ENCODE assay signal across 8 mouse cellular contexts in the genomic region with DNA sequence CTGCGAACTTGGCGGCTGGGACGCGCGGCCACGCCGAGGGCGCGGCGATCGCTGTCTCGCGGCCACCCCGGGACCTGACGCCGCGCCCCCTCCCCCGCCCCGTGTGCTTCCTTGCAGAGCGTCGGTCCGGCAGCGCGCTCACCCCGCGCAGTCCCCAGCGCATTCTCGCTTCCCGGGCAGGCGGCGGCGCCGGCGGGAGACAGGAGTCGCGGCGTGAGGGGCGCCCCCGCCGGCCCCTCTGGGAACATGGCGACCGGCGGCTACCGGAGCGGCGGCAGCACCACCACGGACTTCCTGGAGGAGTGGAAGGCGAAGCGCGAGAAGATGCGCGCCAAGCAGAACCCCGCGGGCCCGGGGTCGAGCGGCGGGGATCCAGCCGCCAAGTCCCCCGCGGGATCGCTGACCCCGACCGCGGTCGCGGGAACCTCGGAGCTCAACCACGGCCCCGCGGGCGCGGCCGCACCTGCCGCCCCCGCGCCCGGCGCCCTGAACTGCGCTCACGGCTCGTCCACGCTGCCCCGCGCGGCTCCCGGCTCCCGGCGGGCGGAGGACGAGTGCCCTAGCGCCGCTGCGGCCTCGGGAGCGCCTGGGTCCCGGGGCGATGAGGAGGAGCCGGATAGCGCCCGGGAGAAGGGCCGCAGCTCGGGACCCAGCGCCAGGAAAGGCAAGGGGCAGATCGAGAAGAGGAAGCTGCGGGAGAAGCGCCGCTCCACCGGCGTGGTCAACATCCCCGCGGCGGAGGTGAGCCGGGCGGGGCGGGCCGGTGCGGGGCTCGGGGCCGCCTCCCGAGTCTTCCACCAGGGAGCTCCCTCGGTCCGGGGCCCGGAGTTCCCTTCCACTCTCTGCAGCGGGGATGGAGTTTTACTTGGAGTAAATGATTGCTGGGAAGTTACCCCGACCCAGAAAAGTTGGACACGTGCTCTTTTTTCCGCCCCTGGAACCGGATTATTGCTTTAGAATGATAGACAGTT. TPM values are rescaled to one million over a fixed set of nuclear protein-coding genes. Genes with fewer than 3 reads are reported as not detected.
A peak's percentile ranks its signal among the peaks of the same experiment; 100 is the strongest.
DNase-seq lines count a peak whose midpoint lies in the region; ATAC-seq and TF ChIP-seq lines count a peak whose summit lies in the region.

No protein-coding gene starts in this region.

- no peak for DNase-seq in spleen, adult 2 months (ENCODE audit: low read depth in 1 of 2, low spot score in 2 of 2)
- no peak for DNase-seq in spleen, postnatal 14 days (ENCODE audit: low spot score in 2 of 2)
- peak; percentile 94 for DNase-seq in heart, adult 11 months
- peak; percentile 68 for DNase-seq in liver, embryonic 11.5 days (ENCODE audit: low spot score)
- peak; percentile 3 for DNase-seq in naive thymus-derived CD4-positive, alpha-beta T cell, adult 2 months (ENCODE audit: low read depth)
- DNase-seq in urinary bladder, adult 18-20 months (ENCODE audit: low spot score in 2 of 2): peak; percentile 45 to 63

- peak overlapping the region; percentile 64 for H3K4me2 ChIP-seq in intestine, embryonic 16.5 days (ENCODE audit: low read depth, low read length)
- H3K4me2 ChIP-seq in liver, embryonic 11.5 days: peak overlapping the region; percentile 93

- H3K4me1 ChIP-seq in spleen, adult 2 months (ENCODE audit: control insufficient read depth, insufficient read depth, insufficient read length): peaks cover 13% of the 10 kb centered on the region; the same call in 1 of the 2 replicates
- peaks cover 18% of the 10 kb centered on the region for H3K4me1 ChIP-seq in intestine, embryonic 16.5 days (ENCODE audit: control insufficient read depth, insufficient read depth, low read length)
- H3K4me1 ChIP-seq in liver, embryonic 11.5 days (replicated peaks; ENCODE audit: control insufficient read depth, insufficient read depth, low read length): no peaks in the 10 kb centered on the region; the same call in 1 of the 2 replicates

- TF ChIP-seq CTCF in spleen, adult 2 months (IDR thresholded peaks at IDR 0.05; ENCODE audit: extremely low read depth, insufficient read depth, insufficient read length, insufficient replicate concordance): no peak

- TF ChIP-seq POLR2A in spleen, adult 2 months (IDR thresholded peaks at IDR 0.05; ENCODE audit: low read depth, low read length): no peak

- no peaks in the 10 kb centered on the region for H3K36me3 ChIP-seq in spleen, adult 2 months (ENCODE audit: control insufficient read depth, insufficient read depth, low read length)
- H3K36me3 ChIP-seq in intestine, embryonic 16.5 days (ENCODE audit: control insufficient read depth, insufficient read depth, low read length): peaks cover 3% of the 10 kb centered on the region; the same call in 1 of the 2 replicates
- 0 out of 2 replicates have a peak, but pooled peaks cover 2% of the 10 kb centered on the region for H3K36me3 ChIP-seq in liver, embryonic 11.5 days (ENCODE audit: control insufficient read depth, insufficient read depth, low read length)

- H3K4me3 ChIP-seq in spleen, adult 2 months (ENCODE audit: extremely low read depth, insufficient read depth, insufficient read length): peak overlapping the region; percentile 61
- peak overlapping the region; percentile 88 for H3K4me3 ChIP-seq in intestine, embryonic 16.5 days (ENCODE audit: low read length)
- H3K4me3 ChIP-seq in liver, embryonic 11.5 days (ENCODE audit: low read depth, low read length): peak overlapping the region; percentile 79

- peak overlapping the region; percentile 86 for H3K9ac ChIP-seq in intestine, embryonic 16.5 days (ENCODE audit: low read depth, low read length)
- peak overlapping the region; percentile 82 for H3K9ac ChIP-seq in liver, embryonic 11.5 days (ENCODE audit: low read depth, low read length)

- H3K27ac ChIP-seq in spleen, adult 2 months (ENCODE audit: insufficient read depth, low read length): peak overlapping the region; percentile 9; the same call in 1 of the 2 replicates
- H3K27ac ChIP-seq in intestine, embryonic 16.5 days (ENCODE audit: low read length): peak overlapping the region; percentile 92
- peak overlapping the region; percentile 68 for H3K27ac ChIP-seq in liver, embryonic 11.5 days (ENCODE audit: low read depth, low read length)

- peaks cover 21% of the 10 kb centered on the region for H3K27me3 ChIP-seq in spleen, adult 2 months (ENCODE audit: control insufficient read depth, insufficient read depth, low read length)
- no peaks in the 10 kb centered on the region for H3K27me3 ChIP-seq in intestine, embryonic 16.5 days (replicated peaks; ENCODE audit: control insufficient read depth, insufficient read depth, low read length)
- H3K27me3 ChIP-seq in liver, embryonic 11.5 days (replicated peaks; ENCODE audit: control insufficient read depth, insufficient read depth, low read length): peaks cover 6% of the 10 kb centered on the region

- ATAC-seq in common myeloid progenitor, adult 5-6 weeks (replicated peaks; ENCODE audit: low read depth, poor library complexity, severe bottlenecking): peak; percentile 27; the same call in 1 of the 2 replicates
- peak; percentile 53 for ATAC-seq in intestine, embryonic 16.5 days
- peak; percentile 53 for ATAC-seq in liver, embryonic 11.5 days (replicated peaks; ENCODE audit: low FRiP score)

- no peaks in the 10 kb centered on the region for H3K9me3 ChIP-seq in intestine, embryonic 16.5 days (ENCODE audit: control insufficient read depth, low read length)
- H3K9me3 ChIP-seq in liver, embryonic 11.5 days (ENCODE audit: control insufficient read depth, low read length): no peaks in the 10 kb centered on the region

- WGBS in spleen, adult 2 months: 2% methylated on average over 114 of the region's 129 CpGs
- WGBS in intestine, embryonic 16.5 days: under 1% methylated on average over 128 of the region's 129 CpGs
- under 1% methylated on average over 100 of the region's 129 CpGs for WGBS in liver, embryonic 11.5 days

RNA-seq across cellular contexts. Expression of a gene that starts 0.9 kb away (rescaled TPM):
- polyA plus RNA-seq in spleen, adult 2 months (2012; rRNA removed): 3.5 and 5.6 TPM in 2 replicates
- 0.34 TPM in 1 of 2 replicates, not detected in the other for total RNA-seq in common myeloid progenitor, adult 5-6 weeks (2017)
- 4.5 and 7.6 TPM in 2 replicates for polyA plus RNA-seq in intestine, embryonic 16.5 days (2015; fragmentation: Nextera tagmentation; extraction: Ambion mirVana)
- polyA plus RNA-seq in liver, embryonic 11.5 days (2014; fragmentation: Nextera tagmentation; extraction: Ambion mirVana): 12.8 and 13.7 TPM in 2 replicates

Comparison
In these comparisons a context has a peak if more than half of its experiments do, and no peak if none do; other contexts are left out.
1. DNase-seq: peak in heart, adult 11 months (single experiment), liver, embryonic 11.5 days (single experiment), naive thymus-derived CD4-positive, alpha-beta T cell, adult 2 months (single experiment) and urinary bladder, adult 18-20 months (2 of 2); none in spleen, adult 2 months (0 of 2) and spleen, postnatal 14 days (0 of 2).
2. H3K27ac ChIP-seq: peak in every context shown above with its lines; median percentile 92 in intestine, embryonic 16.5 days; 68 in liver, embryonic 11.5 days; 9 in spleen, adult 2 months.
3. Peak in every context shown above with its lines, with median percentiles within 50 percentile points of each other: H3K4me3 ChIP-seq and ATAC-seq.